Mouse (Mus musculus) cortical plate, adult 2 months (tissue): ENCODE measurements at regions not wholly inside any gene's neighbourhood (a gene's known extent, or its start where the extent isn't known, plus 50 kb on each side); places are given as distances from the start of the nearest gene placed in this dataset.
A peak's percentile ranks its signal among the peaks of the same experiment; 100 is the strongest.

ENCODE experiments used
- H3K27ac ChIP-seq: fragments of 200-500 bp; 2 replicates; pipeline ENCODE4 v1.5.1; 2012; ENCODE audit warnings: low read length, control low read depth, inconsistent platforms; ENCODE audit not compliant: insufficient read depth
- H3K4me1 ChIP-seq: fragments of 200-500 bp; 2 replicates; pipeline ENCODE4 v1.6.1; 2011; ENCODE audit warnings: low read length; ENCODE audit not compliant: control insufficient read depth, insufficient read depth
- H3K4me3 ChIP-seq: fragments of 200-500 bp; 2 replicates; pipeline ENCODE4 v1.5.1; 2011; ENCODE audit warnings: mild to moderate bottlenecking, low read length, control low read depth; ENCODE audit not compliant: insufficient read depth
- CTCF ChIP-seq: fragments of 200-500 bp; IDR thresholded peaks from 2 replicates; pipeline ENCODE4 v1.5.1; 2011; ENCODE audit warnings: mild to moderate bottlenecking, control low read depth, low read length; ENCODE audit not compliant: insufficient read depth; ENCODE audit errors: extremely low read depth
- POLR2A ChIP-seq: fragments of 200-500 bp; IDR thresholded peaks from 2 replicates; pipeline ENCODE4 v1.6.1; 2011; ENCODE audit warnings: mild to moderate bottlenecking, low read length, control low read depth; ENCODE audit not compliant: insufficient read depth; ENCODE audit errors: extremely low read depth

DNA sequence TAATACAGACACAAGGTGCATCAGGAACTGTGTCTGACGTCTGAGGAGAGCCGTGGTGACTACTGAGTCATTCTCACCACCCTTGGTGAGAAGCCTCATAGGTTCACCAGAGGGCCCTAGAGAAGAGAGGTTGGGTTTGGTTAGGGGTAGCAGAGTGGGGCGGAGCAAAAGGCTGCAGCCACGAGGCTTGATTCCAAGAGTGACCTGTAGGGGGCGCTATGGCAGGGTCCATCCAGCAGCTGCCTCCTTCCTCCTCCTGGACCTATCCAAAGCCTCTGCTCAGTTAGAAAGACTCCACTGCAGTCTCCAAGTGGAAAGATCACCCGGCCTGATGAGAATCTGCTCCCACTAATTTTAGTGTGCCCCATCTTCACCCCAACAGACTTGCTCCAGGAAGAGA, 149.3 kb upstream of the Kazn start:
- TF ChIP-seq POLR2A (no peak), CTCF (no peak)
- no peak overlapping the region for H3K4me3 ChIP-seq
- no peak overlapping the region for H3K27ac ChIP-seq
- peaks cover 11% of the 10 kb centered on the region for H3K4me1 ChIP-seq

GRCm38 (mm10) chr4:142381168-142381567, 142.0 kb upstream of the Kazn start:
- no peak for TF ChIP-seq CTCF
- no peak for TF ChIP-seq POLR2A
- Histone ChIP-seq H3K4me3 (no peak overlapping the region), H3K27ac (no peak overlapping the region), H3K4me1 (no peaks in the 10 kb centered on the region)

- no peaks in the 10 kb centered on the region for H3K4me1 ChIP-seq
- no peak overlapping the region for H3K27ac ChIP-seq
- H3K4me3 ChIP-seq, result no peak overlapping the region
- no peak for TF ChIP-seq CTCF
- TF ChIP-seq POLR2A, result no peak
These were observed 139.3 kb upstream of the Kazn start for GRCm38 (mm10) chr4:142378452-142378851.

DNA sequence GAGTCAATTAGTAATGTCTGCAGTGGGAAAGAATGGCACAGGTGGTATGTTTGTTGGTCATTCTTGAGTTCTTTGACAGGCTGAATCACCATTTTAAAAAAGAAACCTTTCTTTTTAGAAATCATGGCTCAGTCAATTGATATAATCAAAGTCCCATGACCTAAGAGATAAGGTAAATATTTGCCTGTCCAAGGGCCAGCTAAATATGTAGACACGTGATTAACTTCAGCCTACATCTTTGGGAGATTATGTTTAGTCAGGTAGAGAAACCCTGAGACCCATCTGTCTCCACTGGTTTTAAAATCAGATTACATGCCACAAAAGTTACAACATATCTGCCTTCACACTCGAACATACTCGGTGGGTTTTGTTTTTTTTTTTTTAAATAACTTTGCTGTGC, 128.6 kb upstream of the Kazn start:
- no peaks in the 10 kb centered on the region for H3K4me1 ChIP-seq
- no peak for TF ChIP-seq POLR2A
- no peak for TF ChIP-seq CTCF
- H3K27ac ChIP-seq, result no peak overlapping the region
- no peak overlapping the region for H3K4me3 ChIP-seq

- no peaks in the 10 kb centered on the region for H3K4me1 ChIP-seq
- H3K27ac ChIP-seq, result no peak overlapping the region
- TF ChIP-seq POLR2A, result no peak
- H3K4me3 ChIP-seq, result no peak overlapping the region
These were observed 122.9 kb upstream of the Kazn start for GRCm38 (mm10) chr4:142362071-142362470.

GRCm38 (mm10) chr4:142358866-142359265, 119.7 kb upstream of the Kazn start:
- H3K4me3 ChIP-seq, result no peak overlapping the region
- TF ChIP-seq CTCF (no peak), POLR2A (no peak)
- H3K4me1 ChIP-seq, result peaks cover 2% of the 10 kb centered on the region; the same call in 1 of the 2 replicates
- H3K27ac ChIP-seq, result no peak overlapping the region

DNA sequence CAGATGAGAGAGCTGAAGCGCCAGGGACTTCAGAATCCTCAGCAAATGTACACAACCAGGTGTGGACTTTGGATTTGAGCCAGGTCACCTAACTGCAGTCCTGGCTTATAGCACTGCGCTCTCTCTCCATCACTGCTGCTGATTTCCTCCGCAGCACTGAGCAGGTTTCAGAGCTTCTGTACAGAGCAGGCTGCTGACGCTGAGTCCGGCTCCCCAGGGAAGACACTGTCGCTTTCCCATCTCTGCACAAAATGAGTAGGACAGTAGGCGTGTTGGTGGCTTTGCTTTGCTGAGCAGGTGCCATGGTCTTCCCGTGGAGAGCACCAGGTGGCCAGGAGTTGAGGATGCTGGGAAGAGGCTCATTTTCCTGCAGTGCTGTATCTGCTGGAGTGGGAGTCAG, 116.2 kb upstream of the Kazn start:
- Histone ChIP-seq H3K4me3 (no peak overlapping the region), H3K27ac (no peak overlapping the region)
- no peak for TF ChIP-seq CTCF
- TF ChIP-seq POLR2A, result no peak

DNA sequence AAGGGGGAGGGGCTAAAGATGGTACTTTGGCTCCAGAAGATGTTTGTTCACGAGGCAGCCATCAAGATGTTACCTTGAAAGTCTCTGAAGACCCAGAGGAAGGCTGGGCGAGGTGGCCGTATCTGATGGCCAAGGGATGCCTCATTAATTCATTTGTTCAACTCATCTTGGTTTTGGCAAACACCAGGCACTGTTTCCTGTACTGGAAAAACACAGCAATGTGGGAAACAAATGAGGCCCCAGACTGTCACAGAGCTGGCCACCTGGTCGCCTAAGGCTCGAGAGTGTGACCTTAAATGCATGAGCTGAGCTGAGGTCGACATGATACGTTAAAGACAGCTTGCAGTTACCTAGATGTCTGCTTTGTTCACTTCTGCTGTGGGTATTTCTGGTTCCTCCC, 114.3 kb upstream of the Kazn start:
- Histone ChIP-seq H3K27ac (no peak overlapping the region), H3K4me3 (no peak overlapping the region), H3K4me1 (peaks cover 2% of the 10 kb centered on the region; the same call in 1 of the 2 replicates)
- TF ChIP-seq POLR2A (no peak), CTCF (no peak)

More for the DNA sequence above, 116.2 kb upstream of the Kazn start:
- H3K4me1 ChIP-seq, result peaks cover 2% of the 10 kb centered on the region; the same call in 1 of the 2 replicates

DNA sequence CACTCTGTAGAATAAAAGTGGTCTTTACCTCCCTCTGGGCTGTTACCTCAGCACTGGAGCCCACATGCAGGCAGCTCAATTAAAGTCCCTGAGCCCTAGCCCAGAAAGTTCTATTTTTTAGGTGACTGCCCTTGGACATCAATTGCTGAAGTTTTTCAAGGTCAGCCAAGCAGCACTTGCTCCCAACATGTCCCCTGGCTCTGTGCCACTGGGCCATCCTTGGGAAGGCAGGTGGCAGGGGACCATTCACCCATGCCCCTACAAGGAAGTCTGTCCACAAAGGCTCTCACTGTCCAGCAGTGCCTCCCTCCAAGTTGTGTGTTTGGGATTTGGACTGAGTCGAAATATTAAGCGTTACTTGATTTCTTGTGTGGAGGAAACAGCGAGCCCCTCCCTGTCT, 112.6 kb upstream of the Kazn start:
- H3K4me3 ChIP-seq, result no peak overlapping the region
- H3K27ac ChIP-seq, result no peak overlapping the region
- no peak for TF ChIP-seq CTCF
- TF ChIP-seq POLR2A, result no peak
- peaks cover 2% of the 10 kb centered on the region; the same call in 1 of the 2 replicates for H3K4me1 ChIP-seq

DNA sequence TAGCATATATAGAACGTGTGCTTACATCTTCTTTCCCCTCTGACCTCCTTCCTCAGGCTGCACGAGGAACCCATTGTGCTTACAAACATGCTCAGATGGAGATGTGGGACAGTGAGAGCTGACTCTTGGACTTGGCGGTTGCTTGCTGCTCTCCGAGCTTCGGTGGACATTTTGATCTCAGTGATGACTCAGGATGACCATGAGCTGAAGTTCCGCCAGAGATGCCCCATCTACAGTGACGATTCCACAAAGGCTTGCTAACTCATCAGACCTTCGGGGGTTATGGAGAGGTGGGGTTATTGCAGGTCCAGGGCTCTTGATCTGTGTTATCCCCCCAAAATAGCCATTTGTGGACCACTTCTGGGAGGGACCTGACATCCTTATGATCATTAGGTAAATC, 111.8 kb upstream of the Kazn start:
- H3K27ac ChIP-seq, result no peak overlapping the region
- peaks cover 2% of the 10 kb centered on the region; the same call in 1 of the 2 replicates for H3K4me1 ChIP-seq
- TF ChIP-seq CTCF, result no peak
- no peak for TF ChIP-seq POLR2A
- H3K4me3 ChIP-seq, result no peak overlapping the region

- no peak overlapping the region for H3K27ac ChIP-seq
- no peak overlapping the region for H3K4me3 ChIP-seq
- TF ChIP-seq CTCF (peak; percentile 49), POLR2A (no peak)
These were observed 109.7 kb upstream of the Kazn start for GRCm38 (mm10) chr4:142348910-142349309.

More at GRCm38 (mm10) chr4:142348910-142349309, 109.7 kb upstream of the Kazn start:
- no peaks in the 10 kb centered on the region for H3K4me1 ChIP-seq
